Mouse (Mus musculus): ENCODE results near the gene Padi4. TPM values are rescaled to one million over a fixed set of nuclear protein-coding genes. Genes with fewer than 3 reads are reported as not detected.

Padi4 gene
- total and polyA plus RNA-seq, 3 experiments: 0.02 TPM; not detected in 2

- DNase-seq (ENCODE audit: low spot score) (no peak), ATAC-seq (ENCODE audit: extremely low read depth, insufficient number of reproducible peaks, low FRiP score, poor library complexity, severe bottlenecking) (no peak)
- no peaks in the 10 kb centered on the region for H3K9me3 ChIP-seq (replicated peaks)
- no peak overlapping the region for H3K4me3 ChIP-seq (ENCODE audit: low read depth, low read length)
- no peak for TF ChIP-seq GATA2 (IDR thresholded peaks at IDR 0.05; ENCODE audit: borderline replicate concordance, low read depth, low read length)
- TF ChIP-seq GATA1 (IDR thresholded peaks at IDR 0.05; ENCODE audit: borderline replicate concordance, low read length): no peak
- TF ChIP-seq TAL1 (conservative IDR thresholded peaks at IDR 0.05; ENCODE audit: low read depth, low read length): no peak
- TF ChIP-seq CTCF (IDR thresholded peaks at IDR 0.05; ENCODE audit: low read depth, low read length): peak; percentile 34; the same call in 1 of the 2 replicates
- no peak for TF ChIP-seq POLR2AphosphoS5 (IDR thresholded peaks at IDR 0.05; ENCODE audit: insufficient replicate concordance, low read depth, low read length)
- H3K36me3 ChIP-seq (replicated peaks): peaks cover 6% of the 10 kb centered on the region
- peaks cover 24% of the 10 kb centered on the region; the same call in 1 of the 2 replicates for H3K27me3 ChIP-seq (ENCODE audit: insufficient read depth, low read length)
- H3K4me1 ChIP-seq (ENCODE audit: insufficient read depth, low read depth, low read length): peaks cover 36% of the 10 kb centered on the region
These were observed 42.4 kb downstream of the Padi4 start for GRCm38 (mm10) chr4:140731654-140732053.

GRCm38 (mm10) chr4:140726907-140727306, 47.1 kb downstream of the Padi4 start:
- TF ChIP-seq GATA2 (IDR thresholded peaks at IDR 0.05; ENCODE audit: borderline replicate concordance, low read depth, low read length) (no peak), POLR2AphosphoS5 (IDR thresholded peaks at IDR 0.05; ENCODE audit: insufficient replicate concordance, low read depth, low read length) (no peak), TAL1 (conservative IDR thresholded peaks at IDR 0.05; ENCODE audit: low read depth, low read length) (no peak), CTCF (IDR thresholded peaks at IDR 0.05; ENCODE audit: low read depth, low read length) (no peak), GATA1 (IDR thresholded peaks at IDR 0.05; ENCODE audit: borderline replicate concordance, low read length) (no peak)
- no peak for ATAC-seq (ENCODE audit: extremely low read depth, insufficient number of reproducible peaks, low FRiP score, poor library complexity, severe bottlenecking)

GRCm38 (mm10) chr4:140724739-140725138, 49.3 kb downstream of the Padi4 start:
- Histone ChIP-seq H3K9me3 (replicated peaks) (no peaks in the 10 kb centered on the region), H3K36me3 (replicated peaks) (peaks cover 74% of the 10 kb centered on the region)
- no peak for ATAC-seq (ENCODE audit: extremely low read depth, insufficient number of reproducible peaks, low FRiP score, poor library complexity, severe bottlenecking)

More at GRCm38 (mm10) chr4:140726907-140727306, 47.1 kb downstream of the Padi4 start:
- peaks cover 21% of the 10 kb centered on the region; the same call in 1 of the 2 replicates for H3K27me3 ChIP-seq (ENCODE audit: insufficient read depth, low read length)
- no peak for DNase-seq (ENCODE audit: low spot score)
- H3K9me3 ChIP-seq (replicated peaks): no peaks in the 10 kb centered on the region
- H3K4me3 ChIP-seq (ENCODE audit: low read depth, low read length): no peak overlapping the region
- H3K4me1 ChIP-seq (ENCODE audit: insufficient read depth, low read depth, low read length): peaks cover 1% of the 10 kb centered on the region; the same call in 1 of the 2 replicates
- peaks cover 52% of the 10 kb centered on the region for H3K36me3 ChIP-seq (replicated peaks)

GRCm38 (mm10) chr4:140723801-140724200, 50.2 kb downstream of the Padi4 start:
- peaks cover 82% of the 10 kb centered on the region for H3K36me3 ChIP-seq (replicated peaks)
- DNase-seq (ENCODE audit: low spot score) (no peak), ATAC-seq (ENCODE audit: extremely low read depth, insufficient number of reproducible peaks, low FRiP score, poor library complexity, severe bottlenecking) (no peak)
- H3K4me1 ChIP-seq (ENCODE audit: insufficient read depth, low read depth, low read length): peaks cover 19% of the 10 kb centered on the region
- no peaks in the 10 kb centered on the region for H3K9me3 ChIP-seq (replicated peaks)
- TF ChIP-seq GATA2 (IDR thresholded peaks at IDR 0.05; ENCODE audit: borderline replicate concordance, low read depth, low read length) (no peak), TAL1 (conservative IDR thresholded peaks at IDR 0.05; ENCODE audit: low read depth, low read length) (no peak), GATA1 (IDR thresholded peaks at IDR 0.05; ENCODE audit: borderline replicate concordance, low read length) (no peak), CTCF (IDR thresholded peaks at IDR 0.05; ENCODE audit: low read depth, low read length) (peak; percentile 53), POLR2AphosphoS5 (IDR thresholded peaks at IDR 0.05; ENCODE audit: insufficient replicate concordance, low read depth, low read length) (no peak)
- peaks cover 3% of the 10 kb centered on the region; the same call in 1 of the 2 replicates for H3K27me3 ChIP-seq (ENCODE audit: insufficient read depth, low read length)
- H3K4me3 ChIP-seq (ENCODE audit: low read depth, low read length): no peak overlapping the region

More at GRCm38 (mm10) chr4:140724739-140725138, 49.3 kb downstream of the Padi4 start:
- Histone ChIP-seq H3K4me1 (ENCODE audit: insufficient read depth, low read depth, low read length) (peaks cover 19% of the 10 kb centered on the region), H3K27me3 (ENCODE audit: insufficient read depth, low read length) (peaks cover 10% of the 10 kb centered on the region; the same call in 1 of the 2 replicates), H3K4me3 (ENCODE audit: low read depth, low read length) (no peak overlapping the region)
- DNase-seq (ENCODE audit: low spot score): no peak
- TF ChIP-seq GATA2 (IDR thresholded peaks at IDR 0.05; ENCODE audit: borderline replicate concordance, low read depth, low read length): no peak
- TF ChIP-seq POLR2AphosphoS5 (IDR thresholded peaks at IDR 0.05; ENCODE audit: insufficient replicate concordance, low read depth, low read length): no peak; the same call in 1 of the 2 replicates
- TF ChIP-seq CTCF (IDR thresholded peaks at IDR 0.05; ENCODE audit: low read depth, low read length): no peak
- TF ChIP-seq GATA1 (IDR thresholded peaks at IDR 0.05; ENCODE audit: borderline replicate concordance, low read length): no peak
- TF ChIP-seq TAL1 (conservative IDR thresholded peaks at IDR 0.05; ENCODE audit: low read depth, low read length): no peak

GRCm38 (mm10) chr4:140723192-140723591, 50.8 kb downstream of the Padi4 start:
- H3K36me3 ChIP-seq (replicated peaks): peaks cover 87% of the 10 kb centered on the region
- ATAC-seq (ENCODE audit: extremely low read depth, insufficient number of reproducible peaks, low FRiP score, poor library complexity, severe bottlenecking) (no peak), DNase-seq (ENCODE audit: low spot score) (no peak)
- H3K4me3 ChIP-seq (ENCODE audit: low read depth, low read length): no peak overlapping the region
- H3K9me3 ChIP-seq (replicated peaks): no peaks in the 10 kb centered on the region
- no peak for TF ChIP-seq TAL1 (conservative IDR thresholded peaks at IDR 0.05; ENCODE audit: low read depth, low read length)
- TF ChIP-seq GATA2 (IDR thresholded peaks at IDR 0.05; ENCODE audit: borderline replicate concordance, low read depth, low read length): no peak
- TF ChIP-seq POLR2AphosphoS5 (IDR thresholded peaks at IDR 0.05; ENCODE audit: insufficient replicate concordance, low read depth, low read length): no peak
- no peak for TF ChIP-seq GATA1 (IDR thresholded peaks at IDR 0.05; ENCODE audit: borderline replicate concordance, low read length)
- no peak for TF ChIP-seq CTCF (IDR thresholded peaks at IDR 0.05; ENCODE audit: low read depth, low read length)
- H3K27me3 ChIP-seq (ENCODE audit: insufficient read depth, low read length): no peaks in the 10 kb centered on the region
- peaks cover 23% of the 10 kb centered on the region for H3K4me1 ChIP-seq (ENCODE audit: insufficient read depth, low read depth, low read length)

- Histone ChIP-seq H3K9me3 (replicated peaks) (no peaks in the 10 kb centered on the region), H3K4me1 (ENCODE audit: insufficient read depth, low read depth, low read length) (peaks cover 27% of the 10 kb centered on the region), H3K36me3 (replicated peaks) (peaks cover 92% of the 10 kb centered on the region), H3K4me3 (ENCODE audit: low read depth, low read length) (no peak overlapping the region), H3K27me3 (ENCODE audit: insufficient read depth, low read length) (no peaks in the 10 kb centered on the region)
- no peak for TF ChIP-seq GATA2 (IDR thresholded peaks at IDR 0.05; ENCODE audit: borderline replicate concordance, low read depth, low read length)
- TF ChIP-seq TAL1 (conservative IDR thresholded peaks at IDR 0.05; ENCODE audit: low read depth, low read length): no peak
- no peak for TF ChIP-seq POLR2AphosphoS5 (IDR thresholded peaks at IDR 0.05; ENCODE audit: insufficient replicate concordance, low read depth, low read length)
- TF ChIP-seq CTCF (IDR thresholded peaks at IDR 0.05; ENCODE audit: low read depth, low read length): no peak
- no peak for TF ChIP-seq GATA1 (IDR thresholded peaks at IDR 0.05; ENCODE audit: borderline replicate concordance, low read length)
- ATAC-seq (ENCODE audit: extremely low read depth, insufficient number of reproducible peaks, low FRiP score, poor library complexity, severe bottlenecking): no peak
- DNase-seq (ENCODE audit: low spot score): no peak
These were observed 51.3 kb downstream of the Padi4 start for GRCm38 (mm10) chr4:140722710-140723109.

Data from G1E (cell line).